Mouse (Mus musculus): Measurements from ENCODE around the gene Vgll4. TPM values are rescaled to one million over a fixed set of nuclear protein-coding genes. Genes with fewer than 3 reads are reported as not detected.

Gene Vgll4
- total and polyA plus RNA-seq, 3 experiments, result 33.3 to 39.4 (median 35.0) TPM

- TF ChIP-seq GATA2 (IDR thresholded peaks at IDR 0.05; ENCODE audit: borderline replicate concordance, low read depth, low read length), result no peak
- no peak for TF ChIP-seq TAL1 (conservative IDR thresholded peaks at IDR 0.05; ENCODE audit: low read depth, low read length)
- DNase-seq (ENCODE audit: low spot score) (no peak), ATAC-seq (ENCODE audit: extremely low read depth, insufficient number of reproducible peaks, low FRiP score, poor library complexity, severe bottlenecking) (no peak)
- Histone ChIP-seq H3K36me3 (replicated peaks) (peaks cover 28% of the 10 kb centered on the region), H3K9me3 (replicated peaks) (no peaks in the 10 kb centered on the region), H3K27me3 (ENCODE audit: insufficient read depth, low read length) (no peaks in the 10 kb centered on the region), H3K4me1 (ENCODE audit: insufficient read depth, low read depth, low read length) (no peaks in the 10 kb centered on the region), H3K4me3 (ENCODE audit: low read depth, low read length) (no peak overlapping the region)
Measured at GRCm38 (mm10) chr6:114997471-114997870, 27.7 kb upstream of the Vgll4 start.

DNA sequence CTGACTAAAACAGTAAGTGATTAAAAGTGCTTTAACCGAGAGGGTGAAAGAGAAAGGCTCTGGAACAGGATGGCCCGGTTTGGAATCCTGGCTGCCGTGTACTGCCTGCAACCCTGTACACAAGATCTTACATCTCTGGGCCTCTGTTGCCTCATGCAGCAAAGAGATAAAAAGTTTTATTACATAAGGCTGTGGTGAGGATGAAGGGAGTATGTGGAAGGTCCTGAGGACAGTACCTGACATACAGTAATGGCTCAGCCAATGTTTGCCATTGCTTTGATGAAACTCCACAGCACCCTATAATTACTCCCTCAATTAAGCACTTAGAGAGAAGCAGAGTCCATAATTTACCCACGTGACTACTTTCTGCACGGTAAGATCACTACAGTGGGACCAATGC lies 27.1 kb upstream of the Vgll4 start:
- H3K36me3 ChIP-seq (replicated peaks), result peaks cover 25% of the 10 kb centered on the region
- no peaks in the 10 kb centered on the region for H3K4me1 ChIP-seq (ENCODE audit: insufficient read depth, low read depth, low read length)
- ATAC-seq (ENCODE audit: extremely low read depth, insufficient number of reproducible peaks, low FRiP score, poor library complexity, severe bottlenecking) (no peak), DNase-seq (ENCODE audit: low spot score) (no peak)
- no peaks in the 10 kb centered on the region for H3K9me3 ChIP-seq (replicated peaks)
- TF ChIP-seq GATA1 (IDR thresholded peaks at IDR 0.05; ENCODE audit: borderline replicate concordance, low read length) (no peak), POLR2AphosphoS5 (IDR thresholded peaks at IDR 0.05; ENCODE audit: insufficient replicate concordance, low read depth, low read length) (no peak), GATA2 (IDR thresholded peaks at IDR 0.05; ENCODE audit: borderline replicate concordance, low read depth, low read length) (no peak), TAL1 (conservative IDR thresholded peaks at IDR 0.05; ENCODE audit: low read depth, low read length) (no peak), CTCF (IDR thresholded peaks at IDR 0.05; ENCODE audit: low read depth, low read length) (no peak)
- no peaks in the 10 kb centered on the region for H3K27me3 ChIP-seq (ENCODE audit: insufficient read depth, low read length)
- no peak overlapping the region for H3K4me3 ChIP-seq (ENCODE audit: low read depth, low read length)

GRCm38 (mm10) chr6:114994079-114994478 lies 24.3 kb upstream of the Vgll4 start:
- no peaks in the 10 kb centered on the region for H3K27me3 ChIP-seq (ENCODE audit: insufficient read depth, low read length)
- H3K36me3 ChIP-seq (replicated peaks), result peaks cover 5% of the 10 kb centered on the region
- DNase-seq (ENCODE audit: low spot score) (no peak), ATAC-seq (ENCODE audit: extremely low read depth, insufficient number of reproducible peaks, low FRiP score, poor library complexity, severe bottlenecking) (no peak)
- H3K4me1 ChIP-seq (ENCODE audit: insufficient read depth, low read depth, low read length), result no peaks in the 10 kb centered on the region
- H3K4me3 ChIP-seq (ENCODE audit: low read depth, low read length), result no peak overlapping the region
- TF ChIP-seq CTCF (IDR thresholded peaks at IDR 0.05; ENCODE audit: low read depth, low read length) (no peak), GATA2 (IDR thresholded peaks at IDR 0.05; ENCODE audit: borderline replicate concordance, low read depth, low read length) (no peak), POLR2AphosphoS5 (IDR thresholded peaks at IDR 0.05; ENCODE audit: insufficient replicate concordance, low read depth, low read length) (no peak), TAL1 (conservative IDR thresholded peaks at IDR 0.05; ENCODE audit: low read depth, low read length) (no peak), GATA1 (IDR thresholded peaks at IDR 0.05; ENCODE audit: borderline replicate concordance, low read length) (no peak)
- no peaks in the 10 kb centered on the region for H3K9me3 ChIP-seq (replicated peaks)

GRCm38 (mm10) chr6:114993659-114994058 lies 23.9 kb upstream of the Vgll4 start:
- Histone ChIP-seq H3K4me1 (ENCODE audit: insufficient read depth, low read depth, low read length) (no peaks in the 10 kb centered on the region), H3K27me3 (ENCODE audit: insufficient read depth, low read length) (0 out of 2 replicates have a peak, but pooled peaks cover 1% of the 10 kb centered on the region), H3K4me3 (ENCODE audit: low read depth, low read length) (no peak overlapping the region), H3K9me3 (replicated peaks) (no peaks in the 10 kb centered on the region), H3K36me3 (replicated peaks) (peaks cover 3% of the 10 kb centered on the region)
- no peak for ATAC-seq (ENCODE audit: extremely low read depth, insufficient number of reproducible peaks, low FRiP score, poor library complexity, severe bottlenecking)
- DNase-seq (ENCODE audit: low spot score), result no peak
- no peak for TF ChIP-seq GATA2 (IDR thresholded peaks at IDR 0.05; ENCODE audit: borderline replicate concordance, low read depth, low read length)
- no peak for TF ChIP-seq POLR2AphosphoS5 (IDR thresholded peaks at IDR 0.05; ENCODE audit: insufficient replicate concordance, low read depth, low read length)
- no peak for TF ChIP-seq GATA1 (IDR thresholded peaks at IDR 0.05; ENCODE audit: borderline replicate concordance, low read length)
- TF ChIP-seq CTCF (IDR thresholded peaks at IDR 0.05; ENCODE audit: low read depth, low read length), result no peak
- TF ChIP-seq TAL1 (conservative IDR thresholded peaks at IDR 0.05; ENCODE audit: low read depth, low read length), result no peak

DNA sequence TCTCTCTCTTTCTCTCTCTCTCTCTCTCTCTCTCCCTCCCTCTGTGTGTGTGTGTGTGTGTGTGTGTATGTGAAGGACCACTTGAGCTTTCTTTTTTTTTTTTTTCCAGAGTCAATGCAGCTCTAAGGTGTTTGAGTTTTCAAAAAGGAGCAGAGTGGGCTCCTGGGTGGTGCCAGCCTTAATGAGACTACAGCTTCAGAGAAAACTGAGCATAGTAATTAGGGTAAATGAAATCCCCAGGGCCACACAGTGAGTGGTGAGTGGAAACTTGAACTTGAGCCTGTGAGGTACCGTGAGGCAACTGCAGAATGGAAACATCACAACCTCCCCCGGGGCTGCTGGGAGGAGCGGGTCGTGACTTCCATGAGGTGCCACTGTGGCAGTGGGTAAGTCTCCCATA lies 22.1 kb upstream of the Vgll4 start:
- no peak for ATAC-seq (ENCODE audit: extremely low read depth, insufficient number of reproducible peaks, low FRiP score, poor library complexity, severe bottlenecking)
- TF ChIP-seq GATA1 (IDR thresholded peaks at IDR 0.05; ENCODE audit: borderline replicate concordance, low read length) (no peak), GATA2 (IDR thresholded peaks at IDR 0.05; ENCODE audit: borderline replicate concordance, low read depth, low read length) (no peak), TAL1 (conservative IDR thresholded peaks at IDR 0.05; ENCODE audit: low read depth, low read length) (no peak), POLR2AphosphoS5 (IDR thresholded peaks at IDR 0.05; ENCODE audit: insufficient replicate concordance, low read depth, low read length) (no peak), CTCF (IDR thresholded peaks at IDR 0.05; ENCODE audit: low read depth, low read length) (no peak)
- Histone ChIP-seq H3K4me3 (ENCODE audit: low read depth, low read length) (no peak overlapping the region), H3K9me3 (replicated peaks) (no peaks in the 10 kb centered on the region), H3K27me3 (ENCODE audit: insufficient read depth, low read length) (0 out of 2 replicates have a peak, but pooled peaks cover 3% of the 10 kb centered on the region), H3K36me3 (replicated peaks) (no peaks in the 10 kb centered on the region), H3K4me1 (ENCODE audit: insufficient read depth, low read depth, low read length) (no peaks in the 10 kb centered on the region)
- DNase-seq (ENCODE audit: low spot score), result no peak

DNA sequence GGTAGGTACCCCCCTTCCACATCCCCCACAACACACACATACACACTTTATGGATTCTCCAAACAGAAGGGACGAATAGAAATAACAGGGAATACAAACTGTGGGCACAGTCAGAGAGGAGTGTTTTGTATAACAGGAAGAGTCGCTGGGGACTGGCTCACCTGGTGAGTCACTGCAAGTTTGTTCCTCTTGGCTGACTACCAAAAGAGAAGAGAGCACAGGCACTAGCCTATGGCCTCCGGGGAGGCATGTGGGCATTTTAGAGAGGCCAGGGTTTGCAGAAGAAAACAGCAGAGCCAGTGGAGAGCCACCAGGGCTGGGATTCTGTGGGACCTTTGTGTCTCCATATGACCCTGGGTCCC lies 18.8 kb upstream of the Vgll4 start:
- Histone ChIP-seq H3K4me3 (ENCODE audit: low read depth, low read length) (no peak overlapping the region), H3K27me3 (ENCODE audit: insufficient read depth, low read length) (peaks cover 11% of the 10 kb centered on the region; the same call in 1 of the 2 replicates), H3K9me3 (replicated peaks) (no peaks in the 10 kb centered on the region), H3K36me3 (replicated peaks) (no peaks in the 10 kb centered on the region), H3K4me1 (ENCODE audit: insufficient read depth, low read depth, low read length) (no peaks in the 10 kb centered on the region)
- no peak for DNase-seq (ENCODE audit: low spot score)
- TF ChIP-seq GATA2 (IDR thresholded peaks at IDR 0.05; ENCODE audit: borderline replicate concordance, low read depth, low read length), result no peak
- no peak for TF ChIP-seq GATA1 (IDR thresholded peaks at IDR 0.05; ENCODE audit: borderline replicate concordance, low read length)
- no peak for ATAC-seq (ENCODE audit: extremely low read depth, insufficient number of reproducible peaks, low FRiP score, poor library complexity, severe bottlenecking)
